Mouse (Mus musculus) duodenum, adult 2 months (tissue): ENCODE data around the gene Rhox2c. TPM values are rescaled to one million over a fixed set of nuclear protein-coding genes. Genes with fewer than 3 reads are reported as not detected.

Source experiments
- polyA plus RNA-seq: library from polyadenylated mRNA; depleted of rRNA; stranded (reverse); fragments of >200 nt; gene quantifications from 2 replicates; pipeline ENCODE4 v1.2.3, GENCODE M21; 2012; ENCODE audit warnings: low replicate concordance; rRNA removed

Gene Rhox2c
- not detected in 2 replicates for polyA plus RNA-seq

DNA sequence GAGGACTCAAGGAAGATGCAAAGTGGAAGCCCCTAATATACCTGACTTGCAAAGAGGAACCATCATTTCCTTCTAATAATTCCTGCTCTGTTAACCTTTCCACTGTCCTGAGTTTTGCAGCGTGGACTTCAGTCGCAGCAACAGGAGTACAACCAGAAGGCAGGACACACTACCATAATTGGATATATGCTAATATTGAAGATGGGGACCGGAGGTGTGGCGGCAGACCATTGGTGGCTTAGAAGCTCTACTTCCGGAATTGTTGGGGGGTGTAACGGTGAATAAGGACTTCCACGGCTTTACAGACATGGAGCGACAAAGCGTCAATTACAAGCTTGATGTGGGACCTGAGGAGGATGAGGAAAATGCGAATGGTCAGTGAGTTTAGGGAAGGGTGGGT lies at the start of gene Rhox2c:
Gene Rhox2c (plus strand): TSS at position 301 of the 400 bp plus-strand sequence.

DNA sequence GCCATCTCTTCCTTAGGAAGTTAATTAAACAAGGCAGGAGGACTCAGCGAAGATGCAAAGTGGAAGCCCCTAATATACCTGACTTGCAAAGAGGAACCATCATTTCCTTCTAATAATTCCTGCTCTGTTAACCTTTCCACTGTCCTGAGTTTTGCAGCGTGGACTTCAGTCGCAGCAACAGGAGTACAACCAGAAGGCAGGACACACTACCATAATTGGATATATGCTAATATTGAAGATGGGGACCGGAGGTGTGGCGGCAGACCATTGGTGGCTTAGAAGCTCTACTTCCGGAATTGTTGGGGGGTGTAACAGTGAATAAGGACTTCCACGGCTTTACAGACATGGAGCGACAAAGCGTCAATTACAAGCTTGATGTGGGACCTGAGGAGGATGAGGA lies 41.7 kb upstream of the Rhox2c start, which contains the start of gene Rhox2b:
Gene Rhox2b (plus strand): TSS at position 301 of the 400 bp plus-strand sequence.

GRCm38 (mm10) chrX:37432194-37432593 lies 21.3 kb upstream of the Rhox2c start, which contains the start of gene Rhox4b:
Gene Rhox4b (plus strand): TSS chrX:37432494.

GRCm38 (mm10) chrX:37458285-37458684 lies 4.8 kb downstream of the Rhox2c start, which contains the start of gene Rhox3c:
Gene Rhox3c (plus strand): TSS chrX:37458585.

GRCm38 (mm10) chrX:37480037-37480436 lies 26.6 kb downstream of the Rhox2c start, which contains the start of gene Rhox4c:
Gene Rhox4c (plus strand): TSS chrX:37480337.

GRCm38 (mm10) chrX:37514059-37514458 lies 60.6 kb downstream of the Rhox2c start, which contains the start of gene Rhox4d:
Gene Rhox4d (plus strand): TSS chrX:37514359.

Other genes with a start within 250 kb of the Rhox2c start
- not detected in 2 replicates for gene Gm9, start 242.6 kb upstream of the Rhox2c start, polyA plus RNA-seq
- not detected in 2 replicates for gene Rhox1, start 231.4 kb upstream of the Rhox2c start, polyA plus RNA-seq
- not detected in 2 replicates for gene Rhox2a, start 208.7 kb upstream of the Rhox2c start, polyA plus RNA-seq
- not detected in 2 replicates for gene Rhox3a, start 203.8 kb upstream of the Rhox2c start, polyA plus RNA-seq
- gene Rhox4a, start 188.3 kb upstream of the Rhox2c start, polyA plus RNA-seq = not detected in 2 replicates
- gene Rhox3a2, start 73.7 kb upstream of the Rhox2c start, polyA plus RNA-seq = not detected in 2 replicates
- not detected in 2 replicates for gene Rhox4a2, start 62.8 kb upstream of the Rhox2c start, polyA plus RNA-seq
- gene Rhox2b, start 41.6 kb upstream of the Rhox2c start, polyA plus RNA-seq = not detected in 2 replicates
- gene Rhox4b, start 21.2 kb upstream of the Rhox2c start, polyA plus RNA-seq = not detected in 2 replicates
- not detected in 2 replicates for gene Rhox3c, start 4.9 kb downstream of the Rhox2c start, polyA plus RNA-seq
- not detected in 2 replicates for gene Rhox4c, start 26.7 kb downstream of the Rhox2c start, polyA plus RNA-seq
- gene Rhox2d, start 39.7 kb downstream of the Rhox2c start, polyA plus RNA-seq = not detected in 2 replicates
- gene Rhox4d, start 60.7 kb downstream of the Rhox2c start, polyA plus RNA-seq = not detected in 2 replicates
- not detected in 2 replicates for gene Rhox2e, start 76.8 kb downstream of the Rhox2c start, polyA plus RNA-seq
- not detected in 2 replicates for gene Rhox3e, start 88.3 kb downstream of the Rhox2c start, polyA plus RNA-seq
- not detected in 2 replicates for gene Rhox4e, start 103.7 kb downstream of the Rhox2c start, polyA plus RNA-seq
- gene Rhox2f, start 117.7 kb downstream of the Rhox2c start, polyA plus RNA-seq = not detected in 2 replicates
- not detected in 2 replicates for gene Rhox3f, start 127.3 kb downstream of the Rhox2c start, polyA plus RNA-seq
- gene Rhox4f, start 154.0 kb downstream of the Rhox2c start, polyA plus RNA-seq = not detected in 2 replicates
- gene Rhox3g, start 174.9 kb downstream of the Rhox2c start, polyA plus RNA-seq = not detected in 2 replicates
- gene Rhox2g, start 189.8 kb downstream of the Rhox2c start, polyA plus RNA-seq = not detected in 2 replicates
- gene Rhox4g, start 197.6 kb downstream of the Rhox2c start, polyA plus RNA-seq = not detected in 2 replicates
- gene Rhox3h, start 215.1 kb downstream of the Rhox2c start, polyA plus RNA-seq = not detected in 2 replicates
- not detected in 2 replicates for gene Rhox2h, start 219.6 kb downstream of the Rhox2c start, polyA plus RNA-seq